Mouse (Mus musculus) right cerebral cortex, postnatal 10 days (tissue): Measurements from ENCODE around the gene Akap12.

Experiments
- DNase-seq, 2 experiments: peaks; one replicate each; pipeline ENCODE4 v3.0.0; 2021; ENCODE audit warnings: low spot score in 2 of 2

The Akap12 gene

DNA sequence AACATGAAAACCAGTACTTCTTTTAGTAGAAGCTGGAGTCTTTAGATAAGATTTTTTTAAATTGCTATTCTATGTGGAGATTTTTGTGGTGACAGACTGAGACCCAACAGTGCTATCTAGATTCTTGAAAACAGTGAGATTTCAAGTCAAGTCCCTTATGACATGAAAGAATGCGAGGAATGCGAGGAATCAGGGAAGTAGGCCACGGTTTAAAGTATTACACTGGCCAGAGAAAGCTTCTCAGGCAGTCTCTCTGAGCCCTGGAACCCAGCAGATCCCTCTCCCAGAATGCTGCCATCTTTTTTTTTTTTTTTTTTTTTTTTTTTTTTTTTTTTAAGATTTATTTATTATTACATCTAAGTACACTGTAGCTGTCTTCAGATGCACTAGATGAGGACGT is 16.2 kb downstream of the Akap12 start:
- DNase-seq: no peak

DNA sequence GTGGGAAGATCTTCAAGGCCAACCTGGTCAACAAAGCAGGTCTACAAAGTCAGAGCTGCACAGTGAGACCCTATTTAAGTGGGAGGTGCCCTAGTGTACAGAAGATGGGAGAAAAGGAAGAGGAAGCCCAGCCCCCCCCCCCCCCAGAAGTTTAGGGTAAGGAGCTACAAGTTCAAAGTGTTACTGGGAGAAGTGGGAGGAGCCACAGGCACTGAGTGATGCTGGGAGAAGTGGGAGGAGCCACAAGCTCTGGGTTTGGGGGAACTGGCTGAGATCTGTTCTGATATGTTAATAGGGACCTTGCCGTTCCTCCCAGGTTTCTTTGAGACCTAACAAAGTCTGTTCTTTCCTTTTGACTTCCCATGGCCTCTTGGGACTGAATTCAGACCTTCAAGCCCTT is 18.6 kb downstream of the Akap12 start:
- DNase-seq: no peak

DNA sequence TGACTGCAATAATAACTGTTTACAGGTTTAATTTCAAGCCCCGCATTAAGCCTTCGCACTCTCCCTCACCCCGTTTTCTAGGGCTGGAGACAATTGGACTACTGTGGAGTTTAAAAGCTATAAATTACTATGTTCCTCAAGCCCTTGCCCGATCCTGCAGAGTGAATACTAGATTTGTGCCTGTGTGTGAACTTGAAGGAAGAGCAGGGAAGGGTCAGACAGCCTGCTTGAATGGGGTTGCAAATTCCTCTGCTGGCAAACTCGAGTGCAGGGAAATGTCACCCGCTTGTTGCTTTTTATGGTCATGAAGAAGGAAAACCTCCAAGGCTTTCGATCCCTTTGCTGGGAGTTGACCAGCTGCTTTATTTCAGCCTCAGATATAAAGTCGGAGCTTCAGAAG is 19.6 kb downstream of the Akap12 start:
- no peak for DNase-seq

DNA sequence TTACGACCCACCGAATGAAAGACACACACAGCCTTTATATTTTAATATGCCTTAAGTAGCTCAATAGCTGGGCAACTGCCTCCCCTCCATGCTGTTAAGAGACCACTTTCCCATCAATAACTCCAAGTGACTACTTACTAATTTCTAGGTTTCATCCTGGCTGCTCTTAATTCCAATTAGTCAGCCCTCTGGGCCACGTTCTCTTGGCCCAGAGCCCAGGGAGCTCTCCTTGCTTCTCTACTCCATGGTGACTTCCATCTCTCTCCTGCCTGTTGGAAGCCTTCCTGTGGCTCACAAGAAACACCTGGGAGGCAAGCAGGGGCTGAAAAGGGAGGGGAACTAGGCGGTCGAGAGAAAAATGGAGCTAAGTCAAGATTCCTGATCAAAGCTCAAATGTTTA is 23.0 kb downstream of the Akap12 start:
- DNase-seq: no peak

DNA sequence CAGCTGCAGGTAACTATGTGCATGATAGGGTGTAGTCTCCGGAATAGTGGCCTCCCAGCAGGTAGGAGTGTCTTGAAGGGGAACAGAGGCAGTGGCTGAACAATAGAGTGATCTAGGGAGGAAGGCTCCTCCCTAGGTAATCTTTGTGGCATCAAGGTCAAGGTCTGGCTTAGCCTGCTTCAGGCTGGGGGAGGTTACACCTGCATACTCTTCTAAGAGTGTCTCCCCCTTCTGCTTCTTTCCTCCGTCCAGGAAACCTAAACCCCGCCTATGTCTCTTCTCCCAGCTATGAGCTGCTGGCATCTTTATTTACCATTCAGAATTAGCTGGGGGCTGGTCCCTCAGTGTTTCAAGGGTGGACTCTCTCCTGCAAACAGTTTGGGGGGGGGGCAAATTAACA is 23.5 kb downstream of the Akap12 start:
- DNase-seq: no peak

DNA sequence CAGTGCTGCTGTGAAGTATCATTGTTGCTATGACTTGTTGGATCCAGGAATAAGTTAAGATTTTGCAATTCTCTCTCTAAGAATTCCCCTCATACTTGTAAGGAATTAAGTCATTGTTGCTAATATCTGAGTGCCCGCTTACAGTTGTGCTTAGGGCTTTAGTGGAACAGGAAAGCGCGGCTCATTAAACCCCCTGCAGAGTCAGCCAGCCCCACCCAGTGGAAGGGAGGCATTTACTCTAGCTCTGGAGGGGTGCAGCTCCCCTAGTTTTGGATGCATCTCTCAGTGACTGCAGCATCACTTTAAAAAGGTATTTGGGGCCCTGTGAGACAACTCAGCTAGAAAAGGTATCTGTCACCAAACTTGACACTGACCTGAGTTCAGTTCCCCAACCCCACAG is 24.0 kb downstream of the Akap12 start:
- no peak for DNase-seq

DNA sequence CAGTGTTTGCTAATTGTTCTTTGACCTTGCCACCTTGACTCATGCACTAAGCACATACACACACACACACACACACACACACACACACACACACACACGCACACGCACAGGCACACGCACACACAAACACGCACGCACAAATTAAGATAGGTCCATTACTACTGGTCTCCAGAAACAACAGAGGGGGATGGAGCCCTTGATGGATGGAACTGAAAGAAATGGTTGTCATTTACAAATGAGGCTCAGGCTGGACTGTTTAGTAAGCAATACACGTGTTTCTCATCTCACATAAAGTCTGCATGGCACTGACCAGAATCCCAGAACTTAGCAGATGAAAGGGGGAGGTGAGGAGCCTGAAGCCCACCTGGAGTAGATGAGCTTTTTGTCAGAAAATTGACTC is 24.4 kb downstream of the Akap12 start:
- no peak for DNase-seq

DNA sequence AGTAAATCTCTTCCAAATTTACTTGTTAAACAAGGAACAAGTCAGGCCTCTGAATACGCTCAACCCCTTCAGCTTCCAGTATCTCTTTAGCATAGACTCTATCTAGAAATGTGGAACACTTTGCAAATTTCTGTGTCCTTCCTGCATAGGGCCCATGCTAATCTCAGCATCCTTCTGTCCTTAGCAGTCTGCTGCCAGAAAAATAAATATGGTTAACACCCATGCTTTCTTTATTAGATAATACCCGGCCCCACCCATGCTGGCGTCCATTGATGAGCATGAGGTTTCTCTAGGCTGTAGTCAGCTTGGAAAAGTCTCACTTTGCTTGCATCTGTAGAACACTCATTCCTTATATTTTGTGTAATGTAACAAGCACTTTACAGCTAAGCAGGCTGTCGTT is 27.2 kb downstream of the Akap12 start:
- DNase-seq: no peak

DNA sequence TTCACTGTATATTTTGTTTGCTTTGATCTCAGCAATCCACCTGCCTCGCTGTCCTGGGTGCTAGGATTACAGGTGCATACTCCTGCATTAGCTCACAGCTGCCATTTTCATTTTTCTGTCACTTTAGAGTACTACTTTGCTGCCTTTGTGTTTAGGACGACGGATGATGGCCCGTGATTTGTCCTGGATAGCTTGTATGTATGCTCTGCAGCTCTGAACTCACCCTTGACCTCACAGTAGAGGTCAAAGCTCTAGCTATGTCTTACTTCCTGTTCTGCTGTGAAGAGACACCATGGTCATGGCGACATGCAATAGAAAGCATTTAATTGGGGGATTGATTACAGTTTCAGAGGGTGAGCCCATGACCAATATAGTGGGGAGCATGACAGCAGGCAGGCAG is 37.4 kb downstream of the Akap12 start:
- no peak for DNase-seq

DNA sequence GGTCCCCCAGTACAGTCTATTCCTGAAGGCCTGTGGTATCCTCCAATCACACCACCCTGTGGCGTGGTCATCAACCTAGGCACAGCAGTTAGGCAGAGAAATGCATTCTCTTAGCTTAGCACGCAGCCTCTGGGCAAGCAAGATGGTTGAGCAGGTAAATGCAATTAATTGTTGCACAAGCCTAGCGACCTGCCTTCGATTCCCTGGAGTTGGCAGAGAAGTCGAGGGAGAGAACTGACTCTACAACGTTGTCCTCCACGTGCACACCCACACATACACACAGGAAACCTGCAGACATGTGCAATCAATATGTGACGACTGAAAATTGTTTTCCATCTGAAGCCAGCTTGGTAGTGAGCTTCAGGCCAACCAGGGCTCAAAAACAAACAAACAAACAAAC is 57.7 kb downstream of the Akap12 start:
- no peak for DNase-seq

DNA sequence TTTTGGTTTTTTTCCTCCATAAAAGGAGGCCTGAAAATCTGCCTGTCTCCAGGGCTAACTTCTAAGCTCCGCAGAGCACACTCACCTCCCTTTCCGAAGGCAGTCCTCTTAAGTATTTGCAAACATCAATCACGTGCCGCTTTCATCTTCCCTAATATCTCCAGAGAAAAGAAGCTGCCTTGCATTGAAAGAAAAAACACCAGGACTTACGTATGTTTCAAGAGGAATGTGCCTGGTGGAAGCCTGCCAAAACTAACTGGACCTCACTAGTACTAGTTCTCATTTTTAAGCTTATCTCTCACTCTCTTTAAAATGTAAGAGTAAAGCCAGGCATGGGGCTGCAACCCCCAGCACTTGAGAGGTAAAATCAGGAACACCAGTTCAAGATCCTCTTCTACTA is 59.4 kb downstream of the Akap12 start:
- DNase-seq: no peak

DNA sequence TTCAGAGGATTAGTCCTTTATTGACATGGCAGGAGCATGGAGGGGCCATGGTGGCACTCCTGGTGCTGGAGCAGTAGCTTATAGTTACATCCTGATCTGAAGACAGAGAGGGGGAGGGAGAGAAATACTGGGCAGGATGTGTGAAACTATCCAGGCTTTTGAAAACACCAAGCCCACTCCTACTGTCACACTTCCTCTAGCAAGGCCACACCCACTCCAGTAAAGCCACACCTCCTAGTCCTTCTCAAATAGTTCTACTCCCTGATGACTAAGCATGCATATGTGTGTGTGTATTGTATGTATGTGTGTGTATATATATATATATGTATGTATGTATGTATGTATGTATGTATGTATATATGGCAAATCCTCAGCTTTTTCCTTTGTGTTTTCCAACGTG is 61.5 kb downstream of the Akap12 start:
- no peak for DNase-seq

DNA sequence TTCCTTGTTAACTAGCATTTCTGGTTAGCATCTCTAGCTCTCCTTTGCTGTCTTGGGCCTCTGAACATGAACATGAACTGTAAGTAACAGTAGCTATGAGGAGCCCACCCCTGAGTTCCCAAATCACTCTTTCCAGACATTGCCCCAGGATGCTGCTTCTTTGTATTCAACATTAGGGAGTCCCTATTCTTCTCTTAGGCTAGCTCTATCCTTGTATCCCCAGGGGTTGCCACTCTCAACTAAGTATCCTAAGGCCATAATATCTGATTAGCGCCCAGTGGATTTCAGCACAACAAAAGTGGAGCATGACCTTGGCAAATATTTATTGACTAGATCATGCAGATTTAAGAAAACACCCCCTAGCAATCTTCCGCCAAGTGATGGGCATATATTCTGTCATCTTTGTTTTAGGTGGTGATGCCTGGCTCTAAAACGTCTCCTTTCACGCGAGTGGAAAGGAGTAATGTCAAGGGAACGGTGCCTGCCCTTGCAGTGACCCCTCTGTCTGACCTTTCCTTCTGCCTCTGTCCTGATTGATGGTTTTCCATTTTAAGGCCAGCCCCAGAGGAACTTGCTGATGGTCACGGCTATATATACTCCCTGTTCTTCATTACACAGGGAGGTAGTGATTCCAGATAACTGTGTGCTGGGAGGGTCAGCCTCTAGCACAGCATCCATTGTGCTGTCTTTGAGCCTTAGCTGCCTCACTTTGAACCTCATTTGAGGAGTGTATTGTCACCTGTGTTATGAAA is 66.2 kb downstream of the Akap12 start:
- DNase-seq: no peak

DNA sequence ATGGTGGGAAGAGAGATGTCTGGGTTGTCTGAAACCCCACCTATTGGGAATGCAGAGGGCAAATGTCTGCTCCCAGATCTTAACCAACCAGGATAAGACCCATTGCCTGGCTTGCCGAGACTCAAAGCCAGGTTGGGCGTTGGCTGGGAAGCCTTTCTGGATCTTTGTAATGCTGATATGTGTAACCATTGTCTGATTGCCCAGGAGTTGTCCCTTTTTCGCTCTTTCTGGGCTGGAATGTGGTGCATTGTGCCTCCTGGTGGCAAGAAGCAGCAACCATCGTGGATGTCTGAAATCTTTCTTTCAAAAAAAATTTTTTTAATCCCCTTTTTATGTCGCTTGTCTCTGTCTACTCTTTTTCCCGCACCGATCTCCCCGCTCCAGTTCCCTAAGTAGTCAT is 67.1 kb downstream of the Akap12 start:
- peak; percentile 58 to 68 for DNase-seq

DNA sequence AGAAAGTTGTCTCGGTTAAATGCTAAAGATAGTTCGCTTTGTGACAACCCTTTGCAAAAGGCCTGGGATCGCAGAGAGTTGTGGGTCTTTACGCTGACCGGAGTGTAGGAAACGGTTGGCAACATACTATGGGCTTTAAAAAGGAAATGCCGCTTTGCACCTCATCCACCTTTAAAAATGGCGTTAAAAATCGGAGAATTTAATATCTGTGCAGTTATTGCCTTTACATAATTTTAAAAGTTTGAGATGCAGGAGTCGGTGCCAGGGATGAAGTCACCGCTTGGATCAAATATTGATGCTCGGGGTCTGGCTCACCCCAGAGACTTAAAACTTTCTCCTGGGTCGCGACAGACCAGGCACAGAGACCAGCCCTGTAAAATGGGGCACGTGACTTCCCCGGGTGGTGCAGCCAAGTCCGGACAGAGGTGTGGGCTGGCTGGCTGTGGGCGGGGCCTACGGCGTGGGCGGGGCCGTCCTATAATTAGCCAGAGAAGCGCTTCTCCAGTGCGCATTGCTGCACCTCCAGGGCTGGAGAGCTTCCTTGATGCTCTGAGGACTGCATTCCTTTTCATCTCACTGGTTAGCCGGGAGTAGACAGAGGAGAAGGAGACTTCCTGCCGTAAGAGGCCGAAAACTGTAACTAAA is 68.0 kb downstream of the Akap12 start:
- DNase-seq: peak; percentile 66

DNA sequence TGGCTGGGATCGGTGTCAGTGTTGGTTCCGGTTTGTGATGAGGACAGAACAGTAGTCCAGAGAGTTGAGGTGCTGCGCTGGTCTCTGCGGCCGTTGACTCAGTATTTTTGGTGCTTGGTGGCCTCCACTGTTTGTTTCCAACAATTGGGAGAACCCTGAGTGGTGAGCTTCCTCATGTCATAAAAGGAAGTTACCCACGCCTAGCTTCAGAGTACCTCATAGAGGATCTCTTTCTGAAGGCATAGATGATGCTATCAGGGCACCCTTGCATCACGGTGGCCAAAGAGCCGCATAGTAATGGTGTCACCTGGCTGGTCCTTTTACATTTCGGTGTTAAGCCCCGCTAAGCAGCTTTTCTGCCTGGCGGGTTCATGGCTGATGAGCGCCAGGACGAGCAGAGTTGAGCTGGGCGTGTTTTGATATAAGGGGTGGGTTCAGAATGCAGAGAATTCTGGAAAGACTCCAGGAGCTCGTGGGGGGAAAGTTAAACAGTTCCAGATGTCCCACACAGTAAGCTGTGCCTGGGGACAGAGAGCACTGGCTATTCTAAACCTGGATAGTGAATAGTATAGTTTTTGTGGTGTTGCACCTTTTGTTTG is 72.8 kb downstream of the Akap12 start:
- no peak for DNase-seq

DNA sequence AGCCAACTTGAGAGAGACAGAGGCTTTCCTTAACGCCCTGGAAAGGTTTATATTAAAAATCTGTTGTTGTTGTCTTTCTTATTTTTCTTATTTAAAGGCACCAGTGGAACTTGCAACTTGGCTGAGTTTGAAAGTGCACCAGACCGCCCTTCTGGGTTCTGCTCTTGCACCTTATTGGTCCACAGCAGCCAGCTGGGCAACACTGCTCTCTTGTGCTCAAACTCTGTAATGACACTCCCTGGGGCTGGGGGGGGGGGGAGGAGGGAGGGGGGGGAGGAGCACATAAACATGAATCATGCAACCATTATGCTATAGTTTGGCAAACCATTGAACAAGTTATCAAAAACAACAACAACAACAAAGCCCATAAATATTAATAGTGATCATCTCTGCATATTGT is 75.2 kb downstream of the Akap12 start:
- DNase-seq: peak in 1 of 2 experiments; percentile 49

DNA sequence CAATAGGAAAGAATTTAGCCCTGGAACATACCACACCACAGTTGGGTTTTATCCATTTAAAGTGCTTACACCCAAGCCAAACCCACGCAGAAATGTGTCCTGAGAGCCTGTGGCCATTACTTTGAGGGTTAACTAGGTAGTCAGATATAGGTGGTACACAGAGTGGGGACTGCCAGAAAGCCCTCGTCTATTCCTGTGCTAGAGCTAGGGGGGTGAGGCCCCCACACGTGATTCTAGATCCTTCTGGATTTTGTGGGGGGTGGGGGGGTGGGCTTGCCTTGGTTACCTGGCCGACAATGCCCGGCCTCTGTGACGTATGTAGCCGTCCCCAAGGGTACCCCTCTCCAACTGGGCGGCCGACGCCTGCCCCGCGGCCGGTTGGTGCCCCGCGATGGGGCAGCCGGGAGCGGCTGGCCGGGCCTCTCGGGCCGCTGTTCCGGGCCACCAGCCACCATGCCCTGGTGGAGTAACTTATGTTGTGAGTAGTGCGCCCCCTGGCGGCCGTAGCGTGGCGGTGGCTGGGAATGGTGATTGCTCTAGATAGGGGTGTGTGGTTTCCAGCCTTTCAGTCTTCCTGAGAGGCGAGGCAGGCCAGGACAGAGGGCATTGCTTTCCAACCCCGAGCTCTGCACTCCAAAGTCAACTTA is 80.4 kb downstream of the Akap12 start:
- peak; percentile 89 to 92 for DNase-seq

DNA sequence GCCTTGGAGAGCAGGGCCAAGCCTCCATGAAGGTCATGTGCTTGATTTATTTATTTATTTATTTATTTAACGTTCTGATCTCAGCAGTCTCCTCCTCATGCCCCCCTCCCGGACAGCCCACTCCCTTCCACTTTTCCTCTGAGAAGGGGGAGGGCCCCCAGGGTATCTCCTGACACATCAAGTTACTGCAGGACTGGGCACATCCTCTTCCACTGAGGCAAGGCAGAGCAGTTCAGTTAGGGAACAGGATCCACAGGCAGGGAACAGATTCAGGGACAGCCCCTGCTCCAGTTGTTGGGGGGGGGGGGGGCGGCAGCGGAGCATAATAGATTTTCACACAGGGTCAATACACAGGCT is 80.9 kb downstream of the Akap12 start:
- no peak for DNase-seq

DNA sequence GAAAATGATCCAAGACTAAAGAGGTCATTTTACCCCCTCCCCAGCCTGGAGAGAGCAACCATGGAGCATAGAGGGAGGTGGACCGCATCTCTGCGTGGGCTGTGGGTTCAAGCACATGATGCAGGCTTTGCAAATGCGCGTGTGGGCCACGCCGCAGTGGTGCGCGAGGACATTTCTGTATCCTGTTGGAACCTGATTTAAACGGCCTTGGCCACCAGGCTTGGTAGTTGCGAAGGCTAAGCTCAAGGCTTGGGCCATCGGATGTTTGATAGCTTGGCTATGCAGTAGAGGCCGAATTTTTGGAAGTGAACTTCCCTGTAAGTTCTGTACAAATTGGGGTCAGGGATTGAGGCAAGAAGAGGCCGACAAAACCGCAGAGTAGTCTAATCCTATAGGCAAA is 81.4 kb downstream of the Akap12 start:
- no peak for DNase-seq

DNA sequence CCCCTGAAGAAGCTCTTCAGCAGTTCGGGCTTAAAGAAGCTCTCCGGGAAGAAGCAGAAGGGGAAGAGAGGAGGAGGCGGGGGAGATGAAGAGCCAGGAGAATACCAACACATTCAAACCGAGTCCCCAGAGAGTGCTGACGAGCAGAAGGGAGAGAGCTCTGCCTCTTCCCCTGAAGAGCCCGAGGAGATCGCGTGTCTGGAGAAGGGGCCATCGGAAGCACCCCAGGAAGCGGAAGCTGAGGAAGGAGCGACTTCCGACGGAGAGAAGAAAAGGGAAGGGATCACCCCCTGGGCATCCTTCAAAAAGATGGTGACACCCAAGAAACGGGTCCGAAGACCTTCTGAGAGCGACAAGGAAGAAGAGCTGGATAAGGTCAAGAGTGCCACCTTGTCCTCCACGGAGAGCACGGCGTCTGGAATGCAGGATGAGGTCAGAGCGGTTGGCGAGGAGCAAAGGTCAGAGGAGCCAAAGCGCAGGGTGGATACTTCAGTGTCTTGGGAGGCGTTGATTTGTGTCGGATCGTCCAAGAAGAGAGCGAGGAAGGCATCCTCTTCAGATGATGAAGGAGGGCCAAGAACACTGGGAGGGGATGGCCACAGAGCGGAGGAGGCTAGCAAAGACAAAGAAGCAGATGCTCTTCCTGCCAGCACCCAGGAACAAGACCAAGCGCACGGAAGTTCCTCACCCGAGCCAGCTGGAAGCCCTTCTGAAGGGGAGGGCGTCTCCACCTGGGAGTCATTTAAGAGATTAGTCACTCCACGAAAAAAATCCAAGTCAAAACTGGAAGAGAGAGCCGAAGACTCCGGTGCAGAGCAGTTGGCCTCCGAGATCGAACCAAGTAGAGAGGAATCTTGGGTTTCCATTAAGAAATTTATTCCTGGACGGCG is 88.4 kb downstream of the Akap12 start:
- no peak for DNase-seq

DNA sequence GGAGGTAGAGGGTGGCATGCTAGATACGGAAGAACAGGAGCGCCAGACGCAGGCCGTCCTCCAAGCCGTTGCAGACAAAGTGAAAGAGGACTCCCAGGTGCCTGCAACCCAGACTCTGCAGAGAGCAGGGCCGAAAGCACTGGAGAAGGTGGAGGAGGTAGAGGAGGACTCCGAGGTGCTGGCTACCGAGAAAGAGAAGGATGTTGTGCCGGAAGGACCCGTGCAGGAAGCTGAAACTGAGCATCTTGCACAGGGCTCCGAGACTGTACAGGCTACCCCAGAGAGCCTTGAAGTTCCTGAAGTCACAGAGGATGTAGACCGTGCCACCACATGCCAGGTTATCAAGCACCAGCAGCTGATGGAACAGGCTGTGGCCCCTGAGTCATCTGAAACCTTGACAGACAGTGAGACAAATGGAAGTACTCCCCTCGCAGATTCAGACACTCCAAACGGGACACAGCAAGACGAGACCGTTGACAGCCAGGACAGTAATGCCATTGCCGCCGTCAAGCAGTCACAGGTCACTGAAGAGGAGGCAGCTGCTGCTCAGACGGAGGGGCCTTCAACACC is 89.8 kb downstream of the Akap12 start:
- DNase-seq: no peak
